Mouse (Mus musculus): ENCODE data around the gene Kif5c. TPM values are rescaled to one million over a fixed set of nuclear protein-coding genes. Genes with fewer than 3 reads are reported as not detected.

The Kif5c gene
- polyA plus RNA-seq, 1 experiment = 279 TPM

DNA sequence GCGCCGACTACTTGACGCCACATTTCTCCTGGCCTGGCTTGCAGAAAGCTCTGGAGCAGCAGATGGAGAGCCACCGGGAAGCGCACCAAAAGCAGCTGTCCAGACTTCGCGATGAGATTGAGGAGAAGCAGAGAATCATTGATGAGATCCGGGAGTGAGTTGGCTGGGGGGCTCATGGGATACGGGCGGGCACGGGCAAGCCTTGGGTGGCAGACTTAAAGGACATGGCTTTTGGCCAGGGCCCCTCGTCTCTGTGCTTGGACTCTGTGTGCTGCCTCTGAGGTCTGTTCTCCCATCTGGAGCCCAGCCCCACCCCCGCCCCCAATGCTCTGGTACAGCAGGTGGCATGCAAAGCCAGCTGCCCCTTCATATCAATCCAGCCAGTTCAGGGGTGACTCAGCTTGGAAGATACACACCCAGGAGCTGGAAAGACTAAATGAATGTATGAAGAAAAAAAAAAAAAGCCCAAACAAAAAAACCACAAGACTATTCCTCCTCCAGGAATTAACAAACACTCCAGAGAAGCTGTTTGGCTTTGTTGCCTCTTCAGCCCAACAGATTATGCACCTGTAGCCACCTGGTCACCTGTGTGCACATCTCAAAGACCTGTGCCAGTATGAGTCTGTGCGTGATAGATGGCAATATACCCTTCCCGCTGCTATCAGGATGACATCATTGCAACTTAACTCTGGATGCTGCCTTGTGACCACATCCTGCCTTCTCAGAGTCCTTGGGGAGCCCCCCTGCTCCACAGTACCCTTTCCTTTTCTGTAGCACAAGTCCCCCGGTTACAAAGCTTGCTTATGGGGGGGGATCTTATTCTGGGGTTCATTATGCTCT, 123.0 kb downstream of the Kif5c start:
- DNase-seq (ENCODE audit: extremely low spot score in 1 of 2, low spot score in 1 of 2) = peak in 1 of 2 experiments; percentile 63

DNA sequence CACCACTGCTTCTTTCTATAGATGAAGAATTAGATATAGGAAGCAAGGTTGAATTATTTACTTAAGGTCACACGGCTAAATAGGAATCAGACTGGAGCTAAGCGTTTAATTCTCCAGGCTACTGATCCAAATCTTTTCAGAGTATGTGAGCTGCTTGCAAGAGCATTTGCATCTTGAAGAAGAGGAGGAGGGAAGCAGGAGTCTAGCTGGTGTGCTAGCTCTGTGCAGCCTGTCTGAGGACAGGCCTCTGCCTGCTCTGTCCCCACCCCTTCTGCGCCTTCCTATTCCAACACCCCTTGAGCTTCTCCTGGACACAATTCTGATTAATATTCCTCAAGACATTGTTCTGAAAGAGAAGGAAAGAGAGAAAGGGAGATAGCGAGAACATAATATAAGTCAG, 123.8 kb downstream of the Kif5c start:
- DNase-seq (ENCODE audit: extremely low spot score in 1 of 2, low spot score in 1 of 2) = no peak

DNA sequence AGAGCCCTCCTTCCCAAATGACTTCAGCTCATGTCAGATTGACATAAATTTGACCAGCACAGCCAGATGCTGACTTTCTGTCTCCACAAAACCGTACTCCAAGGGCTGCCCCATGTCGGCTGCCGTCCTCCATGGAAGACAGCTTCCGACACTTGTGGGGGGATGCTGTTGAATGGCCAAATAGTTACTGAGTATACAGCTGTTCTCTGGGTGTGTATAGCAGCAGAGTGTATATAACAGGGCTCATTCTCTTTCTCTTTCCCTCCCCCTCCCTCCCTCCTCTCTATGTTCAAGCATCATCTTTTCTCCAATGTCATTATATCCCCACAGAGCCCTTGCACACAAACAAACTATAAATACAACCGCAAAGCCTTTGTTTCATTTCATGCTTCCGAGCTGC, 124.7 kb downstream of the Kif5c start:
- DNase-seq (ENCODE audit: extremely low spot score in 1 of 2, low spot score in 1 of 2) = no peak

DNA sequence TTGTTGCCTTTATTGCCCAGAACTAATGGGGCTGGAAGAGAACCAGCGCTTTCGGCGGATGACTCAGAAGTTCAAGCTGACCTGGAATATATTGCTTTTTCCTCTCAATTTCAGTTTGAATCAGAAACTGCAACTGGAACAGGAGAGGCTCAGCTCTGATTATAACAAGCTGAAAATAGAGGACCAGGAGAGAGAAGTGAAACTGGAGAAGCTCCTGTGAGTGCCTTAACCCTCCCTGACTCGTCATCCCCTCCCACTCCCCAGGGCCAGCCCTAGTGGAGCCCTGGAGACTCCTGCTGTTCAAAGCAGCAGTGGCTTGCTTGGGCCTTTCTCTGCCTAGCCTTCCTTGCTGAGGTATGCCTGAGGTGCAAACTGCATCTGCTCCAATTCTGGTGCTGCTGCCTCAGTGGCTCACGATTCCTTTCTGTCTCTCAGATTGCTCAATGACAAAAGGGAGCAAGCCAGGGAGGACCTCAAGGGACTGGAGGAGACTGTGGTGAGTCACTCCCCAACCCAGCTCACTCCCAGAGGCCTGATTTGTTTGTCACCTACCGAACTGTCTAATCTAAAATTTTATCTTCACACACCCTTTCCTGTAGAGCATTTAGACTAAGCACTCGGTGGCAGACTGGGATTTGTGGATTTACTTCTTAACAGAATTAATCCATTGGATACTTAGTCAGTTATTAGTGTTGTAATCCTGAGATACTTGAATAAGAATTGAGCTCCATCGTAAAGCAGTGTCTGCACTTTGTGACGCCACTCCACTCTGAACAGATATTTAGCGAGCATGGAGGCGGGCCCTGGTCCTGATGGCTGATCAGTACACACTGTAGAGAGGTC, 125.4 kb downstream of the Kif5c start:
- no peak for DNase-seq (ENCODE audit: extremely low spot score in 1 of 2, low spot score in 1 of 2)

DNA sequence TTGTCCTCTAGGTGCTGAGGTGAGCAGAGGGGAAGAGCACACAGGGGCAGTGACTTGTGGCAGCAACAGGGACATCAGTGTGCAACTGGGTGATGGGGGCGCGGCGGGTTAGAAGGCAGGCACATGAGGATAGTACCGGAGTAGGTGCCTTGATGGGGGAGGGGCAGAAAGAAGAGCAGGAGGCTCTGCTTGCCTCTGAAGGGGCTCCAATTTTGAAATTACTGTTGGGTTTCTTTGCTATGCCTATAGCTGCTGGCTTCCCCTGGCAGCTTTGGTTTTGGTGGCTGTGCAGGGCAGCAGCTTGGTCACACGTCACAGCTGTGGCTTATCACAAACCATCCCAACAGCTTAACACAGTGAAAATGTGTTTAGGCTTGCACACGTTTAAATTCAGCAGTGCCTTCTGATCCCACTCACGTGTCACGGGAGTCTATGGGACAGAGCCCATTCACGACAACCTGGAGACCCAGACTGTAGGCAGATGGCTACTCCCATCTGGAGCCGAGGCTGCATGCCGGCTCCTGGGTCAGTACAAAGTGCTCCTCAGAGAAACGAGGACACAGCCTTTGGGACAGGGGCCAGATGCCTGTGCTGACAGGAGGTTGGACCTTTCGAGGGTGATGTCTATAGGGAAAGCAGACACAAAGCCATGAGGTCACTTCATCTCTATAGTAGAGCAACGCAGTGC, 126.1 kb downstream of the Kif5c start:
- no peak for DNase-seq (ENCODE audit: extremely low spot score in 1 of 2, low spot score in 1 of 2)

DNA sequence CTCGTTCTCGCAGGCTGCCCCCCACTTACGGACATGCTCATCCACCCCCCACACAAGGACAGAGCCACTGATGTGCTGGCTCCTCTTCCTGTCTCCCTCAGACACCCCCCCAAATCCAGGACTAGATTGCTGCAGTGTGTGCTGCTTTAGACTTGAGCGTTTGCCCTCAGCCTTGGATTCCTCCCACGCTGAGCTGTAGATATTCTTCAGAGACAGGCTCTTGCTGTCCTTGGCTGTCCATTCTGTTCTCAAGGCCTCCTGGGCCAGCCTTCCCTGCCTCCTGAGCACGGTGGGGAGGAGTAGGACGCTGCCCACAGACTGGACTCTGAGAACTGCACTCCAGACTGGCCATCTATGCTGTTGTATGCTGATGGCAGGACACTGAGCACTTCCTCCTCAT, 127.8 kb downstream of the Kif5c start:
- no peak for DNase-seq (ENCODE audit: extremely low spot score in 1 of 2, low spot score in 1 of 2)

DNA sequence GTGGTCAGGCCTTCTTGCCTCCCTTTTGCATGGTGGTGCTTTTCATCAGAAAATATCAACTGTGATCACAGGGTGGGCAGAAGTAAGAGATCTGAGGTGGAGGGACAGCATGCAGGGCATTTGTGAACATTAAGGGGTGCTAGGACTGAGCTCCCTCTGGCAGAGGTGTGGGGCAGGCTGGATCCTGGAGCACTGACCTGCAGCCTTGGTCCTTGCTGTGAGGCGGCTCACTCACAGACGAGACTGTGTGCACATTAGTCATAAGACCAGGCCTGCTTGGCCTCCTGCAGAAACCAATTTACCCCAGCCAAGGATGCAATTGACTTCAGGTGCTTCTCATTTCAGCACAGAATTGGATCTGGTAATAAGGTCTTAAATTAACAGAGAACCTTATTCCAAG, 128.6 kb downstream of the Kif5c start:
- DNase-seq (ENCODE audit: extremely low spot score in 1 of 2, low spot score in 1 of 2) = no peak

DNA sequence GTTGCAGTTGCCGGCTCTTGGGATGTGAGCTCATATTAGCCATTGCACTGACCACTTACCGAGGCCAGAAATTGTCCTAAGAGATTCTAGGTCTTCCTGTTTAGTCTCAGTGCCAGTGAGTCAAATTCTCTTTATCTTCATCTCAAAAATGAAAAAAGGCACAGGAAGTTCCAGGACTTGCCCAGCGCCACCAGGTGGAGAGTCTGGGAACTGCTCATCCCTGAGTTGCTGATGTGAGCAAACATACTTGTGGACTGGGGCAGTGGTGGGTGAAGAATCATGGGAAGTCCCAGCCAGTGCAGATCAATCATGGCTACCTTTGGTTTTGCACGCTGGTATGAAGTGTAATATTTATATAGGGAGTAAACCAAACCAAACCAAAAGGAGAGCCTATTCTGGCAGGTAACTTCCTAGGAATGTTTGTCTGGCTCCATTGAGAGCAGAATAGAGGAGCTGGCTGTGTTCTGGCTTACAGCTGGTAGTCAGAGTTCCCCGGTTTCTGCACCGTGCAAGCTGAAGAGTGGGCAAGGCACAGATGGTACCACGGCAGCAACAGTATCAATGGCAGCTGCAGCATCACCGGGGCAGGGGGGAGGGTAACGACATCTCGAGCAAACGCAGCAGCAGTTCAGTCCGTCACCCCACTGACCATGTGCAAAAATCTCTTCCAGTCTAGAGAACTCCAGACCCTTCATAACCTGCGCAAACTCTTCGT, 129.7 kb downstream of the Kif5c start:
- DNase-seq (ENCODE audit: extremely low spot score in 1 of 2, low spot score in 1 of 2) = peak in 1 of 2 experiments; percentile 82

DNA sequence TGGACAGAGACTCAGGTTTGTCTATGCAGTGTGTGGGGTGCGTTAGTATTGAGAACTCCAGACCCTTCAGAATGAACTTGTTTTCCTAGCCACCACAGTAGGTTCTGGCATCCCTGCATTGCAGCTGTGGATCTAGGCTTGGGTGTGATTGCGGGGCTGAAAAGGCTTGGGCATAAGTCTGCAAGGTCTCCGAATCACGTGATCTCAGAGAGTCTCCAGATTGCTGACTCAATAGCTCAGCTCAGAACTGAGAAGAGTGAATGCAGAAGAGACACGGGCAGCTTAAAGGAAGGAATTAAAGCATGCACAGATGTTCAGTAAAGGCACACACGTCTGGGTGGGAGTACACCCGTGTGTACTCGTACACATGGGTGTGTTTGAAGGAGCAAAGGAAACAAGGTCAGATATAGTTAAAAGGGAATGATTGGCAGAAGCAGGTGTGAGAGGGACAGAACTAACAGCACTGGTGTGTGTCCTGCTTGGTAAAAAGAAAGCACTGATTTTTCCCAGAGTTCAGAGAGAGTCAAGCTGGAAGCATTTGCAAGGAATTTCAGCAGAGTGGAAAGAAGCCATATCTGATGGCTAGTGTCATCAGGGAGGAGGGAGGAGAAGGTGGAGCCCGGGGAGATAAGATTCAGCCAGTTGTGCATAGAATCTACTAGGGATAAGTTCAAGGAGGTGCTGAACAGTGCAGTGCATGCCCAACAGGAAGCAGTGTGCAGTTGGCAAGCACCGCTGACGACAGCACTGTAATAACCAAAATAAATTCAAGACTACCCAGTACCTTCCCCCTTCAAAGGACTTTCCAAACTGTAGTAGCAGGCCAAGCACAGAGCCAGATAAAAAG, 130.9 kb downstream of the Kif5c start:
- DNase-seq (ENCODE audit: extremely low spot score in 1 of 2, low spot score in 1 of 2) = no peak

DNA sequence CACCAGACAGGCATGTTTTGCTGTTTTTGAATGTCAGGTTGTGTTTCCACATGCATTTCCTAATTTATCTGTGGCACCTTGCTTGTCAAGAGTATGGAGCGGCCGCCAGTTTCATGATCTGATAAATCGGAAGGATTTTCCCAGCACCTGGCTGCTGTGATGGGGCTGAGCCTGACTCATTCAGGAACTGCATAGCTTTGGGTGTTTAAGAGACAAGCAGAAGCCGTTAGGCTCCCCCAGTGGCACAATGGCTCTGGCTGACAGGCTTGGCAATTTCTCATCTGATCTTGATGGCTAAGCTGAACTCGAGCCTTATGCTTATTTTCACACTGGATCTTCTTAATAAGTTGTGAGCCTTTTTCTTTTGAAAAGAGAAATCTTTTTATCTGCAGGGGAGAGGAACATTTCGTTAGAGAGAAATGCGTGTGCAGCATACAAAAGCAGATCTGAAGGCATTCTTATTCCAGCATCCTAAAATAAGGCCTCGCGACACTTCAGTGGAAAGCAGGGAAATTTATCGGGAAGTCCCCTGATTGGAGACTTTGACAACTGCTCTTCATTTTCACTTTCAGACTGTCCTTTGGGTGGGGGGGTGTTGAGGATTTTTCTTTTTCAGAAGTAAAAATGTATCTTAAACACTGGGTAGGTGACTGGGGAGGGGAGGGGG, 132.6 kb downstream of the Kif5c start:
- DNase-seq (ENCODE audit: extremely low spot score in 1 of 2, low spot score in 1 of 2) = peak in 1 of 2 experiments; percentile 64

DNA sequence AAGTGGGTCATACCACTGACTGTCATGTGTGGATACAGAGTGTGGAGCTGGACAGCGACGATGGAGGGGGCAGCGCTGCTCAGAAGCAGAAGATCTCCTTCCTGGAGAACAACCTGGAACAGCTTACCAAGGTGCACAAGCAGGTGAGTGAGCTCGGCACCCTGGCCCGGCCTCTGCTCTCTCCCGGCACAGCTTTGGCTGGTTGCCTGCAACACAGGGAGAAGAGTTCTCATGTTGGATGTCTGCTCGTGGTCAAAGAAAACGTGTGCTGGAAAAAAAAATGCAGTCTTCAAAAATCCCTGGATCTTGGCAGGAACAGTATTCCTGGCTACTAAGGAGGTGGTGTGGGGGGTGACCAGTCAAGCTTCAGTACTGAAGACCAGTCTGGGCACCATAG, 133.1 kb downstream of the Kif5c start:
- DNase-seq (ENCODE audit: extremely low spot score in 1 of 2, low spot score in 1 of 2) = no peak

DNA sequence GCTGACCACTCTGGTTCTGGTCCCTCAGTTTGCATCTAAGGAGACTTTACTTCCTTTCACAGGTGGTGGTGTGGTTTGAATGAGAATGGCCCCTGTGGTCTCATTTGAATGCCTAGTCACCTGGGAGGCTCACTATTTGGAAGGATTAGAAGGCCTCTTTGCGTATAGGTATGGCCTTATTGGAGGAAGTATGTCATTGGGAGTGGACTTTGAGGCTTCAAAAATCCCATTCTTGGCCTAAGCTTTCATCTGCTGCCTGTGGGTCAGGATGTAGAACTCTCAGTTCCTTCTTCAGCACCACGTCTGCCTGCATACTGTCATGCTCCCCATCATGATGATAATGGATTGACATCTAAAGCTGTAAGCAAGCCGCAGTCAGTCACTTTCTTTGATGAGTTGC, 134.0 kb downstream of the Kif5c start:
- DNase-seq (ENCODE audit: extremely low spot score in 1 of 2, low spot score in 1 of 2) = no peak

DNA sequence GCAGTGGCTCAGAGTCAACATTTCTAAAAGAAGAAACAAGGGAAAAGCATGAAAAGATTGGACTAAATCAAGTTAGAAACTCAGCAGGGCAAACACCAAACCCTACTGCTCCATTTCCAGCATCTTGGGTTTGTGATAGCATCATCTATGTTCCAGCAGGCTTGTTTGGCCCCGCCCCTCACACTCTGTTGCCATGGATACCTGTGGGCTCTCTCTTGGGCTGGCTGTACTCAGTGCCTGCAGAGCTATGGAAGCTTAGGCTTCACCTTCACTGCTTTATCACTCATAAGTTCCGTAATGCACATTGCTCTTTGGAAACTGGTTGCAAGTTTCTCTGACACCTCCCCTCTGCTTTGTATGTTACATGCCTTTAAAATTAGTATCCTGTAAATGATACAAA, 136.0 kb downstream of the Kif5c start:
- peak in 1 of 2 experiments; percentile 66 for DNase-seq (ENCODE audit: extremely low spot score in 1 of 2, low spot score in 1 of 2)

DNA sequence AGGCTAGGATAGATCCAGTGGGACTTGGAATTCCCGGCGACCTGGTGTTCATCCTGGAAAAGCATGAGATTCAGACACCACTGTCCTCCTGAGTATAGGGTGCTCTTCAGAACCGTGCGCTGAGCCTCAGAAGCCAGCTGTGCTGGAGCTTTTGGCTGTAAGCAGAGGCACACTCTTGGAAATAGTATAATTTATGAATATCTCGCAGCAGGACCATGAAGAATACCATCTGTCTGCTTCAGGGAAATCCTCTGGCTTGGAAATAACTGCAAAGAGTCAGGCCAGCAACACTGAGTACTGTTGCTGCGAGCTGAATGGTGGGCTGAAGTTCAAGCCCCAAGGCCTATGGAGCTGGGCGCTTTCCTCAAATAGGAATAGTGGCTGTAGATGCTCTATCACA, 138.5 kb downstream of the Kif5c start:
- no peak for DNase-seq (ENCODE audit: extremely low spot score in 1 of 2, low spot score in 1 of 2)

DNA sequence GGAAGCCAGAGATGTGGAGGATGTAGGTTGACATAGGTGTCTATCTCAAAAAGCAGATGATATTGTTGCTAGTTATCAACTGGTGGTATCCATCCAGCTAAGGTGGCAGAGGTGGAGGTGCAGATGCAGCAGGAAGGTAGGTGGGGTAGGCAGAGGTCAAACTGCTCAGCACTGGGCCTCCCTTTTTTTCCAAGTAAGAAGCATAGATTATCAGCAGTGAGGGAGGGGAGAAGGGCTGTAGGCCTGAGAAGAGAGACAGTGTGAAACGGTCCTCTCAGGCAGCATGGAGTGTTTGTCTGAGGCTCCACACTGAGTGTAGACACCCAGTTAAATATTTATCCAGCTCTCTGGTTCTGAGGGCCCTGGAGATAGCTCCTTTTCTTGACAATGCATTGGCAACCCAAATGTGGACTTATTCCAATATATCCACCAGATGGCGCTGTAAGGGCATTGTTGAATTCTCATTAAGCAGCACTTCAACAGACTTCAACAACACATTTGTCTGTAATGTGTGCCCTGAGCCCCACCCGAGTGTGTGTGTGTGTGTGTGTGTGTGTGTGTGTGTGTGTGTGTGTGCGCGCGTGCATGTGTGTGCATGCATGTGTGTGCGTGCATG, 145.3 kb downstream of the Kif5c start:
- peak in 1 of 2 experiments; percentile 83 for DNase-seq (ENCODE audit: extremely low spot score in 1 of 2, low spot score in 1 of 2)

DNA sequence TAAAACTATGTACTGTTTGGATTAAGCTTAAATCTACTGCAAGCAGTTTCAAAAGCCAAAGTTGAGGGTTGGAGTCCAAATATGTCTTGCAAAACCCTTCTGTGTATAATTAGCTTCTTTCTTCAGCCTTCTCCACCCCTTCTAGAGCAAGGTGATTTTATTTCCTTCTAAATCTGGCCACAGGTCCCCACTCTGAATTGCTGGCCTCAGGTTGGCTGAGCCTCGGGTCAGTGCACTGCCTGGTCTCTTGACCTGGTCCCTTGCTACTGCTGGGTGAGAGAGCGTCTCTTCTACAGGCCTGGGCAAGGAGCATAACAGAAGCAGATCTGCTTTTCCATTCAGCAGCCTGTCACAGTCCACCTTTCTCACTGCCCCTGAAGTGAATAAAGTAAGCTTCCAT, 149.8 kb downstream of the Kif5c start:
- DNase-seq (ENCODE audit: extremely low spot score in 1 of 2, low spot score in 1 of 2) = no peak

DNA sequence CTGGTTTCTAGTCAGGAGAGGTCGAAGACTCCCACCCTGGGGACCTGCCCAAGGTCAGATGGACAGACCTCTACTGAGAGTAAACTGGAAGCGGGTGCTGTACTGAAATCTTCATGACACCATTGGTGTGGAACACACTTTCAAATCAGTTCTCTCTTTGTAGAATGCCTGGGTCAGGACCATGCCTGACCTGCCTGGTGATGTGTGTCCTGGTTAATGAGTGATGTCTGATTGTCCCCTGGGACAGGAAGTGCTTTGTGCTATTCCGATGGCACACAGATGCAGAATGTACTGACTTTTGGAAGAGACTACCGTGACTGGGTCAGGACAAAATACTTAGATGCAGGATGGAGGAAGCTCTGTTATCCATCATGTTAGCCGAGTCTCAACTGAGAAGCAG, 151.3 kb downstream of the Kif5c start:
- no peak for DNase-seq (ENCODE audit: extremely low spot score in 1 of 2, low spot score in 1 of 2)

DNA sequence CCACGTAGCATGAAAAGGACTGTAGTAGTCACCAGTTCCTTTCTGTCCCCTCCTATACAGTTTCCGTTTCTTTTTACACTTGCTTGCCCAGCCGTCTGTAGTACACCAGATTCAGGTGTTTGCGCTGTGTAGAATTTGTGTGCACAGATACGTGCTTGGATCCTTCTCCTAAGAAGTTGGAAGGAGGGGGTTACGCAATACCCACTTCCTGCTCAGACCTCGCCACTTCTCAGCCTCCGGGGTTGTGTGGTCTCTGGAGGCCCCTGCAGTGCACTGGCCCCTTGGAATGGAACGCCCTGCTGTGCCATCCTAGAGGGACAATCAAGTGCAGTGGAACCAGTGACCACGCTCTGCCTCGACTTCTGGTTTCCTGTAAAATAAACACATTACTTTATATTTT, 152.1 kb downstream of the Kif5c start:
- DNase-seq (ENCODE audit: extremely low spot score in 1 of 2, low spot score in 1 of 2) = no peak

Data from frontal cortex, adult 2 months (tissue).